Mouse (Mus musculus): Measurements from ENCODE around the gene Glmp. TPM values are rescaled to one million over a fixed set of nuclear protein-coding genes. Genes with fewer than 3 reads are reported as not detected.
"Not testable (repeated sequence)": the region's sequence is repeated elsewhere in the genome, so short reads cannot be mapped to it uniquely, and the experiment has no call there.

Glmp gene
- total and polyA plus RNA-seq, 3 experiments, result 42.7 to 163 (median 75.6) TPM

GRCm38 (mm10) chr3:88375750-88376626, 51.2 kb downstream of the Glmp start:
- dilution Hi-C loops (cut with MboI; ENCODE audit: extremely low pct_ligation_motif_present, extremely low pct_unique_long_range_greater_than_20kb, low sequenced_read_pairs); H3K9me3 ChIP-seq (replicated peaks; ENCODE audit: low read length); H3K27me3 ChIP-seq (replicated peaks); H3K4me3 ChIP-seq (replicated peaks in 1 of 3; ENCODE audit: low read depth in 2 of 3, low read length in 2 of 3, poor library complexity in 1 of 3); H3K9ac ChIP-seq (ENCODE audit: insufficient read depth, low read depth); H3K4me2 ChIP-seq (ENCODE audit: insufficient read depth, low read depth, poor library complexity, severe bottlenecking); H3K27ac ChIP-seq (ENCODE audit: insufficient read depth, low read depth); H3K79me2 ChIP-seq (replicated peaks; ENCODE audit: control insufficient read depth, extremely low read depth, insufficient read depth, poor library complexity, severe bottlenecking); H3K36me3 ChIP-seq (replicated peaks in 1 of 2; ENCODE audit: control insufficient read depth in 1 of 2, insufficient read depth in 1 of 2, low read length in 1 of 2); in situ Hi-C loops (cut with MboI; ENCODE audit: low pct_ligation_motif_present, low pct_unique_long_range_greater_than_20kb, low sequenced_read_pairs); H3K4me1 ChIP-seq (ENCODE audit: control insufficient read depth in 1 of 2, insufficient read depth in 2 of 2): not testable (repeated sequence)
- TF ChIP-seq POLR2A (IDR thresholded peaks at IDR 0.05; ENCODE audit: low read depth, low read length) (peak; percentile 42), ZMIZ1 (IDR thresholded peaks at IDR 0.05; ENCODE audit: low read depth, low read length) (peak; percentile 25; the same call in 1 of the 2 replicates)
- peak; percentile 33 for DNase-seq (ENCODE audit: extremely low read depth)

- H3K4me1 ChIP-seq (ENCODE audit: control insufficient read depth in 1 of 2, insufficient read depth in 2 of 2); in situ Hi-C loops (cut with MboI; ENCODE audit: low pct_ligation_motif_present, low pct_unique_long_range_greater_than_20kb, low sequenced_read_pairs); H3K79me2 ChIP-seq (replicated peaks; ENCODE audit: control insufficient read depth, extremely low read depth, insufficient read depth, poor library complexity, severe bottlenecking); dilution Hi-C loops (cut with MboI; ENCODE audit: extremely low pct_ligation_motif_present, extremely low pct_unique_long_range_greater_than_20kb, low sequenced_read_pairs); H3K9ac ChIP-seq (ENCODE audit: insufficient read depth, low read depth); DNase-seq (ENCODE audit: extremely low read depth); H3K4me3 ChIP-seq (replicated peaks in 1 of 3; ENCODE audit: low read depth in 2 of 3, low read length in 2 of 3, poor library complexity in 1 of 3); H3K4me2 ChIP-seq (ENCODE audit: insufficient read depth, low read depth, poor library complexity, severe bottlenecking); H3K27me3 ChIP-seq (replicated peaks); H3K27ac ChIP-seq (ENCODE audit: insufficient read depth, low read depth); H3K36me3 ChIP-seq (replicated peaks in 1 of 2; ENCODE audit: control insufficient read depth in 1 of 2, insufficient read depth in 1 of 2, low read length in 1 of 2); H3K9me3 ChIP-seq (replicated peaks; ENCODE audit: low read length): not testable (repeated sequence)
Measured at GRCm38 (mm10) chr3:88376644-88377043, 51.8 kb downstream of the Glmp start.

- dilution Hi-C loops (cut with MboI; ENCODE audit: extremely low pct_ligation_motif_present, extremely low pct_unique_long_range_greater_than_20kb, low sequenced_read_pairs); DNase-seq (ENCODE audit: extremely low read depth); H3K4me1 ChIP-seq (ENCODE audit: control insufficient read depth in 1 of 2, insufficient read depth in 2 of 2); H3K4me2 ChIP-seq (ENCODE audit: insufficient read depth, low read depth, poor library complexity, severe bottlenecking); H3K9ac ChIP-seq (ENCODE audit: insufficient read depth, low read depth); H3K36me3 ChIP-seq (replicated peaks in 1 of 2; ENCODE audit: control insufficient read depth in 1 of 2, insufficient read depth in 1 of 2, low read length in 1 of 2); H3K4me3 ChIP-seq (replicated peaks in 1 of 3; ENCODE audit: low read depth in 2 of 3, low read length in 2 of 3, poor library complexity in 1 of 3); H3K79me2 ChIP-seq (replicated peaks; ENCODE audit: control insufficient read depth, extremely low read depth, insufficient read depth, poor library complexity, severe bottlenecking); in situ Hi-C loops (cut with MboI; ENCODE audit: low pct_ligation_motif_present, low pct_unique_long_range_greater_than_20kb, low sequenced_read_pairs); H3K27me3 ChIP-seq (replicated peaks); H3K27ac ChIP-seq (ENCODE audit: insufficient read depth, low read depth); H3K9me3 ChIP-seq (replicated peaks; ENCODE audit: low read length): not testable (repeated sequence)
Measured at GRCm38 (mm10) chr3:88378599-88378998, 53.8 kb downstream of the Glmp start, which contains the start of gene Bglap2. Gene Bglap2 (minus strand): TSS chr3:88378699.

Other genes with a start within 250 kb of the Glmp start
Only the 20 nearest of the 21 such genes appear.
- 15.9 and 21.9 TPM in 2 replicates for gene Iqgap3, start 243.1 kb upstream of the Glmp start, total RNA-seq (2012; rRNA removed)
- gene Iqgap3, start 243.1 kb upstream of the Glmp start, total RNA-seq (2014; rRNA removed), result 12.1 and 13.0 TPM in 2 replicates
- gene Iqgap3, start 243.1 kb upstream of the Glmp start, polyA plus RNA-seq (2012; ENCODE audit: insufficient read length, low read depth), result 16.1 and 18.3 TPM in 2 replicates
- 10.9 and 11.0 TPM in 2 replicates for gene Mef2d, start 182.7 kb upstream of the Glmp start, total RNA-seq (2012; rRNA removed)
- gene Mef2d, start 182.7 kb upstream of the Glmp start, total RNA-seq (2014; rRNA removed), result 4.3 and 4.8 TPM in 2 replicates
- gene Mef2d, start 182.7 kb upstream of the Glmp start, polyA plus RNA-seq (2012; ENCODE audit: insufficient read length, low read depth), result 51.2 and 75.8 TPM in 2 replicates
- 0.08 TPM in 1 of 2 replicates, not detected in the other for gene Rhbg, start 70.3 kb upstream of the Glmp start, total RNA-seq (2012; rRNA removed)
- gene Rhbg, start 70.3 kb upstream of the Glmp start, total RNA-seq (2014; rRNA removed), result not detected in 2 replicates
- not detected in 2 replicates for gene Rhbg, start 70.3 kb upstream of the Glmp start, polyA plus RNA-seq (2012; ENCODE audit: insufficient read length, low read depth)
- 0.08 TPM in 1 of 2 replicates, not detected in the other for gene Gm38392, start 37.8 kb upstream of the Glmp start, total RNA-seq (2012; rRNA removed)
- not detected in 2 replicates for gene Gm38392, start 37.8 kb upstream of the Glmp start, total RNA-seq (2014; rRNA removed)
- gene Gm38392, start 37.8 kb upstream of the Glmp start, polyA plus RNA-seq (2012; ENCODE audit: insufficient read length, low read depth), result not detected in 2 replicates
- 9.3 and 9.5 TPM in 2 replicates for gene Tsacc, start 28.0 kb upstream of the Glmp start, total RNA-seq (2012; rRNA removed)
- 4.4 and 6.7 TPM in 2 replicates for gene Tsacc, start 28.0 kb upstream of the Glmp start, total RNA-seq (2014; rRNA removed)
- gene Tsacc, start 28.0 kb upstream of the Glmp start, polyA plus RNA-seq (2012; ENCODE audit: insufficient read length, low read depth), result 9.1 and 11.3 TPM in 2 replicates
- gene Cct3, start 27.9 kb upstream of the Glmp start, total RNA-seq (2012; rRNA removed), result 755 and 1,009 TPM in 2 replicates
- gene Cct3, start 27.9 kb upstream of the Glmp start, total RNA-seq (2014; rRNA removed), result 742 and 817 TPM in 2 replicates
- 546 and 579 TPM in 2 replicates for gene Cct3, start 27.9 kb upstream of the Glmp start, polyA plus RNA-seq (2012; ENCODE audit: insufficient read length, low read depth)
- 3.2 and 3.4 TPM in 2 replicates for gene Tmem79, start 11.1 kb downstream of the Glmp start, total RNA-seq (2012; rRNA removed)
- gene Tmem79, start 11.1 kb downstream of the Glmp start, total RNA-seq (2014; rRNA removed), result 1.0 and 1.6 TPM in 2 replicates
- gene Tmem79, start 11.1 kb downstream of the Glmp start, polyA plus RNA-seq (2012; ENCODE audit: insufficient read length, low read depth), result 3.5 and 3.7 TPM in 2 replicates
- 58.3 and 65.9 TPM in 2 replicates for gene Smg5, start 11.2 kb downstream of the Glmp start, total RNA-seq (2012; rRNA removed)
- 43.7 and 44.8 TPM in 2 replicates for gene Smg5, start 11.2 kb downstream of the Glmp start, total RNA-seq (2014; rRNA removed)
- 77.0 and 81.6 TPM in 2 replicates for gene Smg5, start 11.2 kb downstream of the Glmp start, polyA plus RNA-seq (2012; ENCODE audit: insufficient read length, low read depth)
- 0.08 and 0.13 TPM in 2 replicates for gene Paqr6, start 39.6 kb downstream of the Glmp start, total RNA-seq (2012; rRNA removed)
- not detected in 2 replicates for gene Paqr6, start 39.6 kb downstream of the Glmp start, total RNA-seq (2014; rRNA removed)
- 0.21 and 0.42 TPM in 2 replicates for gene Paqr6, start 39.6 kb downstream of the Glmp start, polyA plus RNA-seq (2012; ENCODE audit: insufficient read length, low read depth)
- gene Bglap3, start 47.7 kb downstream of the Glmp start, total RNA-seq (2012; rRNA removed), result 0.59 and 1.0 TPM in 2 replicates
- gene Bglap3, start 47.7 kb downstream of the Glmp start, total RNA-seq (2014; rRNA removed), result 1.7 and 2.7 TPM in 2 replicates
- gene Bglap3, start 47.7 kb downstream of the Glmp start, polyA plus RNA-seq (2012; ENCODE audit: insufficient read length, low read depth), result 2.0 and 2.1 TPM in 2 replicates
- not detected in 2 replicates for gene Bglap2, start 53.7 kb downstream of the Glmp start, total RNA-seq (2012; rRNA removed)
- gene Bglap2, start 53.7 kb downstream of the Glmp start, total RNA-seq (2014; rRNA removed), result not detected in 2 replicates
- gene Bglap2, start 53.7 kb downstream of the Glmp start, polyA plus RNA-seq (2012; ENCODE audit: insufficient read length, low read depth), result not detected in 2 replicates
- not detected in 2 replicates for gene Bglap, start 59.4 kb downstream of the Glmp start, total RNA-seq (2012; rRNA removed)
- gene Bglap, start 59.4 kb downstream of the Glmp start, total RNA-seq (2014; rRNA removed), result not detected in 2 replicates
- gene Bglap, start 59.4 kb downstream of the Glmp start, polyA plus RNA-seq (2012; ENCODE audit: insufficient read length, low read depth), result not detected in 2 replicates
- 99.1 and 99.9 TPM in 2 replicates for gene Pmf1, start 85.3 kb downstream of the Glmp start, total RNA-seq (2012; rRNA removed)
- gene Pmf1, start 85.3 kb downstream of the Glmp start, total RNA-seq (2014; rRNA removed), result 102 and 104 TPM in 2 replicates
- gene Pmf1, start 85.3 kb downstream of the Glmp start, polyA plus RNA-seq (2012; ENCODE audit: insufficient read length, low read depth), result 135 and 144 TPM in 2 replicates
- gene Slc25a44, start 100.1 kb downstream of the Glmp start, total RNA-seq (2012; rRNA removed), result 8.9 and 11.5 TPM in 2 replicates
- gene Slc25a44, start 100.1 kb downstream of the Glmp start, total RNA-seq (2014; rRNA removed), result 12.9 and 13.2 TPM in 2 replicates
- 15.9 and 17.5 TPM in 2 replicates for gene Slc25a44, start 100.1 kb downstream of the Glmp start, polyA plus RNA-seq (2012; ENCODE audit: insufficient read length, low read depth)
- gene Sema4a, start 136.2 kb downstream of the Glmp start, total RNA-seq (2012; rRNA removed), result 4.5 and 4.7 TPM in 2 replicates
- gene Sema4a, start 136.2 kb downstream of the Glmp start, total RNA-seq (2014; rRNA removed), result 2.3 and 3.5 TPM in 2 replicates
- gene Sema4a, start 136.2 kb downstream of the Glmp start, polyA plus RNA-seq (2012; ENCODE audit: insufficient read length, low read depth), result 7.1 and 7.9 TPM in 2 replicates
- 60.7 and 67.7 TPM in 2 replicates for gene Lmna, start 184.9 kb downstream of the Glmp start, total RNA-seq (2012; rRNA removed)
- gene Lmna, start 184.9 kb downstream of the Glmp start, total RNA-seq (2014; rRNA removed), result 16.1 and 19.8 TPM in 2 replicates
- gene Lmna, start 184.9 kb downstream of the Glmp start, polyA plus RNA-seq (2012; ENCODE audit: insufficient read length, low read depth), result 17.2 and 21.5 TPM in 2 replicates
- 3.4 and 4.9 TPM in 2 replicates for gene Mex3a, start 207.4 kb downstream of the Glmp start, total RNA-seq (2012; rRNA removed)
- 0.86 and 1.1 TPM in 2 replicates for gene Mex3a, start 207.4 kb downstream of the Glmp start, total RNA-seq (2014; rRNA removed)
- 2.0 and 2.5 TPM in 2 replicates for gene Mex3a, start 207.4 kb downstream of the Glmp start, polyA plus RNA-seq (2012; ENCODE audit: insufficient read length, low read depth)
- gene Rab25, start 223.3 kb downstream of the Glmp start, total RNA-seq (2012; rRNA removed), result 4.1 and 7.1 TPM in 2 replicates
- gene Rab25, start 223.3 kb downstream of the Glmp start, total RNA-seq (2014; rRNA removed), result 0.76 and 0.79 TPM in 2 replicates
- gene Rab25, start 223.3 kb downstream of the Glmp start, polyA plus RNA-seq (2012; ENCODE audit: insufficient read length, low read depth), result 1.8 and 2.0 TPM in 2 replicates
- gene Lamtor2, start 228.1 kb downstream of the Glmp start, total RNA-seq (2012; rRNA removed), result 73.2 and 96.6 TPM in 2 replicates
- gene Lamtor2, start 228.1 kb downstream of the Glmp start, total RNA-seq (2014; rRNA removed), result 42.3 and 44.0 TPM in 2 replicates
- gene Lamtor2, start 228.1 kb downstream of the Glmp start, polyA plus RNA-seq (2012; ENCODE audit: insufficient read length, low read depth), result 56.0 and 83.9 TPM in 2 replicates
- gene Ubqln4, start 228.7 kb downstream of the Glmp start, total RNA-seq (2012; rRNA removed), result 39.6 and 47.3 TPM in 2 replicates
- gene Ubqln4, start 228.7 kb downstream of the Glmp start, total RNA-seq (2014; rRNA removed), result 22.4 and 22.8 TPM in 2 replicates
- 55.7 and 62.2 TPM in 2 replicates for gene Ubqln4, start 228.7 kb downstream of the Glmp start, polyA plus RNA-seq (2012; ENCODE audit: insufficient read length, low read depth)